Mouse (Mus musculus): ENCODE measurements around the gene Rflna. TPM values are rescaled to one million over a fixed set of nuclear protein-coding genes. Genes with fewer than 3 reads are reported as not detected.

The Rflna gene
- total and polyA plus RNA-seq, 2 experiments from 2014 or later, result 7.2 to 10.6 TPM

- Histone ChIP-seq H3K4me1 (ENCODE audit: insufficient read depth, low read length) (no peaks in the 10 kb centered on the region), H3K4me2 (ENCODE audit: low read depth, low read length, poor library complexity, severe bottlenecking) (no peak overlapping the region), H3K27ac (ENCODE audit: low read depth, low read length) (no peak overlapping the region), H3K4me3 (ENCODE audit: low read depth, low read length) (no peak overlapping the region), H3K9ac (replicated peaks; ENCODE audit: low read length, poor library complexity, severe bottlenecking) (no peak overlapping the region), H3K9me3 (ENCODE audit: low read length) (no peaks in the 10 kb centered on the region), H3K27me3 (ENCODE audit: insufficient read depth, low read length) (no peaks in the 10 kb centered on the region), H3K36me3 (ENCODE audit: insufficient read depth, low read length) (peaks cover 40% of the 10 kb centered on the region)
- 49% methylated on average over 7 of the region's 7 CpGs for WGBS
- DNase-seq (ENCODE audit: low spot score), result peak; percentile 53
- ATAC-seq (ENCODE audit: low FRiP score), result no peak
- TF ChIP-seq CTCF (IDR thresholded peaks at IDR 0.05), result peak; percentile 82
These were observed 11.5 kb downstream of the Rflna start for GRCm38 (mm10) chr5:125014497-125014896.

- Histone ChIP-seq H3K9me3 (ENCODE audit: low read length) (no peaks in the 10 kb centered on the region), H3K4me2 (ENCODE audit: low read depth, low read length, poor library complexity, severe bottlenecking) (no peak overlapping the region), H3K4me3 (ENCODE audit: low read depth, low read length) (no peak overlapping the region), H3K27me3 (ENCODE audit: insufficient read depth, low read length) (no peaks in the 10 kb centered on the region), H3K27ac (ENCODE audit: low read depth, low read length) (no peak overlapping the region), H3K36me3 (ENCODE audit: insufficient read depth, low read length) (peaks cover 44% of the 10 kb centered on the region), H3K4me1 (ENCODE audit: insufficient read depth, low read length) (no peaks in the 10 kb centered on the region), H3K9ac (replicated peaks; ENCODE audit: low read length, poor library complexity, severe bottlenecking) (no peak overlapping the region)
- DNase-seq (ENCODE audit: low spot score), result peak; percentile 31
- WGBS, result 86% methylated on average over 3 of the region's 3 CpGs
- no peak for TF ChIP-seq CTCF (IDR thresholded peaks at IDR 0.05)
- ATAC-seq (ENCODE audit: low FRiP score), result no peak
These were observed 12.0 kb downstream of the Rflna start for GRCm38 (mm10) chr5:125015066-125015465.

- no peak for TF ChIP-seq CTCF (IDR thresholded peaks at IDR 0.05)
- no peak for DNase-seq (ENCODE audit: low spot score)
- WGBS, result 89% methylated on average over 9 of the region's 9 CpGs
These were observed 12.6 kb downstream of the Rflna start for GRCm38 (mm10) chr5:125015576-125015975.

GRCm38 (mm10) chr5:125016421-125017242 is 13.6 kb downstream of the Rflna start:
- H3K4me2 ChIP-seq (ENCODE audit: low read depth, low read length, poor library complexity, severe bottlenecking), result no peak overlapping the region
- no peak overlapping the region for H3K4me3 ChIP-seq (ENCODE audit: low read depth, low read length)
- 86% methylated on average over 17 of the region's 17 CpGs for WGBS
- no peaks in the 10 kb centered on the region for H3K9me3 ChIP-seq (ENCODE audit: low read length)
- H3K4me1 ChIP-seq (ENCODE audit: insufficient read depth, low read length), result no peaks in the 10 kb centered on the region
- H3K27me3 ChIP-seq (ENCODE audit: insufficient read depth, low read length), result no peaks in the 10 kb centered on the region
- no peak for DNase-seq (ENCODE audit: low spot score)
- peak; percentile 38 for TF ChIP-seq CTCF (IDR thresholded peaks at IDR 0.05)
- H3K9ac ChIP-seq (replicated peaks; ENCODE audit: low read length, poor library complexity, severe bottlenecking), result no peak overlapping the region
- no peak overlapping the region for H3K27ac ChIP-seq (ENCODE audit: low read depth, low read length)
- ATAC-seq (ENCODE audit: low FRiP score), result no peak
- peaks cover 44% of the 10 kb centered on the region for H3K36me3 ChIP-seq (ENCODE audit: insufficient read depth, low read length)

More at GRCm38 (mm10) chr5:125015576-125015975, 12.6 kb downstream of the Rflna start:
- Histone ChIP-seq H3K9me3 (ENCODE audit: low read length) (no peaks in the 10 kb centered on the region), H3K4me1 (ENCODE audit: insufficient read depth, low read length) (no peaks in the 10 kb centered on the region), H3K4me2 (ENCODE audit: low read depth, low read length, poor library complexity, severe bottlenecking) (no peak overlapping the region), H3K27ac (ENCODE audit: low read depth, low read length) (no peak overlapping the region), H3K4me3 (ENCODE audit: low read depth, low read length) (no peak overlapping the region), H3K27me3 (ENCODE audit: insufficient read depth, low read length) (no peaks in the 10 kb centered on the region), H3K36me3 (ENCODE audit: insufficient read depth, low read length) (peaks cover 44% of the 10 kb centered on the region), H3K9ac (replicated peaks; ENCODE audit: low read length, poor library complexity, severe bottlenecking) (no peak overlapping the region)
- no peak for ATAC-seq (ENCODE audit: low FRiP score)

GRCm38 (mm10) chr5:125017332-125017731 is 14.3 kb downstream of the Rflna start:
- no peak overlapping the region for H3K4me3 ChIP-seq (ENCODE audit: low read depth, low read length)
- H3K27me3 ChIP-seq (ENCODE audit: insufficient read depth, low read length), result no peaks in the 10 kb centered on the region
- WGBS, result 63% methylated on average over 15 of the region's 15 CpGs
- H3K9ac ChIP-seq (replicated peaks; ENCODE audit: low read length, poor library complexity, severe bottlenecking), result 0 out of 2 replicates have a peak overlapping the region, but pooled peaks have one; percentile 8
- H3K27ac ChIP-seq (ENCODE audit: low read depth, low read length), result no peak overlapping the region
- ATAC-seq (ENCODE audit: low FRiP score) (no peak), DNase-seq (ENCODE audit: low spot score) (peak; percentile 42)
- TF ChIP-seq CTCF (IDR thresholded peaks at IDR 0.05), result no peak
- H3K9me3 ChIP-seq (ENCODE audit: low read length), result no peaks in the 10 kb centered on the region
- peaks cover 44% of the 10 kb centered on the region for H3K36me3 ChIP-seq (ENCODE audit: insufficient read depth, low read length)
- no peak overlapping the region for H3K4me2 ChIP-seq (ENCODE audit: low read depth, low read length, poor library complexity, severe bottlenecking)
- H3K4me1 ChIP-seq (ENCODE audit: insufficient read depth, low read length), result no peaks in the 10 kb centered on the region

GRCm38 (mm10) chr5:125019099-125019498 is 16.1 kb downstream of the Rflna start:
- Histone ChIP-seq H3K9ac (replicated peaks; ENCODE audit: low read length, poor library complexity, severe bottlenecking) (no peak overlapping the region), H3K4me3 (ENCODE audit: low read depth, low read length) (no peak overlapping the region), H3K27ac (ENCODE audit: low read depth, low read length) (no peak overlapping the region), H3K9me3 (ENCODE audit: low read length) (no peaks in the 10 kb centered on the region), H3K4me2 (ENCODE audit: low read depth, low read length, poor library complexity, severe bottlenecking) (no peak overlapping the region), H3K4me1 (ENCODE audit: insufficient read depth, low read length) (no peaks in the 10 kb centered on the region), H3K27me3 (ENCODE audit: insufficient read depth, low read length) (no peaks in the 10 kb centered on the region), H3K36me3 (ENCODE audit: insufficient read depth, low read length) (peaks cover 61% of the 10 kb centered on the region)
- 77% methylated on average over 5 of the region's 5 CpGs for whole genome bisulfite sequencing
- ATAC-seq (ENCODE audit: low FRiP score) (no peak), DNase-seq (ENCODE audit: low spot score) (no peak)
- no peak for TF ChIP-seq CTCF (IDR thresholded peaks at IDR 0.05)

Measured in midbrain, postnatal 0 days (tissue).